Mouse (Mus musculus) heart, embryonic 11.5 days (tissue): ENCODE data around the gene Gm9789. TPM values are rescaled to one million over a fixed set of nuclear protein-coding genes. Genes with fewer than 3 reads are reported as not detected.
"Not testable (repeated sequence)": the region's sequence is repeated elsewhere in the genome, so short reads cannot be mapped to it uniquely, and the experiment has no call there.

Experiments
- ATAC-seq: fragments of 200-750 bp; cut with Nextera tagmentation; replicated peaks from 2 replicates; pipeline ENCODE4 v1.8.0; 2017; ENCODE audit warnings: moderate library complexity; ENCODE audit not compliant: insufficient number of reproducible peaks, low FRiP score, low TSS enrichment
- H3K27ac ChIP-seq: fragments of 300-500 bp; sonication (generic); 2 replicates; pipeline ENCODE4 v1.5.1; 2014; ENCODE audit warnings: mild to moderate bottlenecking, low read depth, low read length
- H3K27me3 ChIP-seq: fragments of 300-500 bp; sonication (generic); 2 replicates; pipeline ENCODE4 v1.6.1; 2014; ENCODE audit warnings: mild to moderate bottlenecking, low read length, mixed read lengths; ENCODE audit not compliant: control insufficient read depth, insufficient read depth
- H3K36me3 ChIP-seq: fragments of 300-500 bp; sonication (generic); 2 replicates; pipeline ENCODE4 v1.6.1; 2014; ENCODE audit warnings: mild to moderate bottlenecking, low read length, moderate library complexity, mixed read lengths; ENCODE audit not compliant: control insufficient read depth, insufficient read depth
- H3K4me1 ChIP-seq: fragments of 300-500 bp; sonication (generic); 2 replicates; pipeline ENCODE4 v1.6.1; 2014; ENCODE audit warnings: low read length; ENCODE audit not compliant: control insufficient read depth, insufficient read depth
- H3K4me2 ChIP-seq: fragments of 300-500 bp; sonication (generic); 2 replicates; pipeline ENCODE4 v1.6.1; 2014; ENCODE audit warnings: mild to moderate bottlenecking, moderate library complexity
- H3K4me3 ChIP-seq: fragments of 300-500 bp; sonication (generic); 2 replicates; pipeline ENCODE4 v1.5.1; 2014; ENCODE audit warnings: low read depth, low read length
- H3K9ac ChIP-seq: fragments of 300-500 bp; sonication (generic); 2 replicates; pipeline ENCODE4 v1.6.1; 2014; ENCODE audit warnings: mild to moderate bottlenecking, low read depth, low read length, moderate library complexity
- H3K9me3 ChIP-seq: fragments of 300-500 bp; sonication (generic); replicated peaks from 2 replicates; pipeline ENCODE4 v1.6.1; 2016; ENCODE audit warnings: low read length; ENCODE audit not compliant: control insufficient read depth
- WGBS: fragments of 180-500 bp; shearing (Covaris S2); extraction: QIAGEN DNeasy Blood & Tissue Kit; methylation state at CpG from one replicate; pipeline ENCODE4 v1.1.7; 2014; ENCODE audit not compliant: insufficient replicate concordance; 5-methylcytosine and 5-hydroxymethylcytosine counted together
- polyA plus RNA-seq: library from polyadenylated mRNA; unstranded; fragments of >200 nt; fragmentation: Nextera tagmentation; extraction: Ambion mirVana; gene quantifications from 2 replicates; pipeline ENCODE4 v1.2.1, GENCODE M21; 2014

Gm9789 gene
- polyA plus RNA-seq, result not detected in 2 replicates

DNA sequence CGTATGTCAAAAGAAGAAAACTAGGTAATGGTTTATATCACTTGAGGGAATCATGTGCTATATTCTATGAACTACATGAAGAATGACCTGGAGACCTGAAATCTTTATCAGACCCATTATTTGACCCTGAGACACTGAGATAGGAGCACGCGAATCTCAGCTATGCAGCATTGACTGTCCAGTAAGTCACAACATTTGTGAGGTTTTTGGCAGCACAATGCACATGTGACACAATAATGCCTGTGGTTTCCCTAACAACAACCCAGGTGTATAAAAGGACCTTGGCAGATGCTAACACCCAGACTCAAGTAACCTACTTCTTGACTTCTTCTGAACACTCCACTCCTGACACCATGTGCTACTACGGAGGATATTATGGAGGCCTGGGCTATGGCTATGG is at the start of gene Gm9789:
TSS of gene Gm9789 (plus strand) at position 301 of the 400 bp plus-strand sequence.
- no peak for ATAC-seq
- Histone ChIP-seq H3K36me3 (no peaks in the 10 kb centered on the region), H3K27ac (no peak within 1 kb of the TSS), H3K4me1 (no peaks in the 10 kb centered on the region), H3K4me3 (no peak within 1 kb of the TSS), H3K9me3 (peaks cover 3% of the 10 kb centered on the region; the same call in 1 of the 2 replicates), H3K4me2 (no peak within 1 kb of the TSS), H3K27me3 (no peaks in the 10 kb centered on the region), H3K9ac (no peak within 1 kb of the TSS)
- WGBS, result 69% methylated on average over 4 of the region's 4 CpGs

DNA sequence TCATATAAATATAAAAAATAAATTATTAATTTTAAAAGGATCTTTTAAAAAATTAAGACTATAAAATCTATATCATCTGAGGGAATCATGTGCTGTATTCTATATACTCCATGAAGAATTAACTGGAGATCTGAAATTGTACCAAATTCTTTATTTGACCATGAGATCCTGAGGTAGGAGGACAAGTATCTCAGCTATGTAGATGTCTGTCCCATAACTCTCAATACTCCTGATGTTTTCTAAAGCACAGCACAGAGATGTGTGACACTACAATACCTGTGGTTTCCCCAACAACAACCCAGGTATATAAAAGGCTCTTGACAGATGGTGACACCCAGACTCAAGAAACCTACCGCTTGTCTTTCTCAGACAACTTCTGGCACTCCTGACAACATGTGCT is 17.2 kb upstream of the Gm9789 start, which contains the start of gene Gm6358:
TSS of gene Gm6358 (plus strand) at position 301 of the 400 bp plus-strand sequence.
- no peaks in the 10 kb centered on the region for H3K4me1 ChIP-seq
- H3K9ac ChIP-seq, result no peak within 1 kb of the TSS
- no peak within 1 kb of the TSS for H3K4me2 ChIP-seq
- 92% methylated on average over 1 of the region's 1 CpGs for WGBS
- H3K36me3 ChIP-seq, result no peaks in the 10 kb centered on the region
- H3K4me3 ChIP-seq, result no peak within 1 kb of the TSS
- no peaks in the 10 kb centered on the region for H3K9me3 ChIP-seq
- no peak within 1 kb of the TSS for H3K27ac ChIP-seq
- no peak for ATAC-seq
- no peaks in the 10 kb centered on the region for H3K27me3 ChIP-seq

DNA sequence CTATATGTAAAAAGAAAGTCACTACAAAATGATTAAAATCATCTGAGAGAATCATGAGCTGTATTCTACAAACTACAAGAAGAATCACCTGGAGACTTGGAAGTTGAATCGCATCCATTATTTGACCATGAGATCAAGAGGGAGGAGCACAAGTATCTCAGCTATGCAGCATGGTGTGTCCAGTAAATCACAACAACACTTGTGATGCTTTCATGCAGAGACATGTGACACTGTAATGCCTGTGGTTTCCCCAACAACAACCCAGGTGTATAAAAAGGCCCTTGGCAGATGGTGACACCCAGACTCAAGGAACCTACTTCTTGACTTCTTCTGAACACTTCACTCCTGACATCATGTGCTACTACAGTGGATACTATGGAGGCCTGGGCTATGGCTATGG is 7.0 kb upstream of the Gm9789 start, which contains the start of gene Gm10061:
TSS of gene Gm10061 (plus strand) at position 301 of the 400 bp plus-strand sequence.
- peaks cover 3% of the 10 kb centered on the region; the same call in 1 of the 2 replicates for H3K9me3 ChIP-seq
- H3K9ac ChIP-seq, result no peak within 1 kb of the TSS
- 83% methylated on average over 1 of the region's 1 CpGs for WGBS
- no peaks in the 10 kb centered on the region for H3K4me1 ChIP-seq
- H3K36me3 ChIP-seq, result no peaks in the 10 kb centered on the region
- ATAC-seq, result no peak
- no peaks in the 10 kb centered on the region for H3K27me3 ChIP-seq
- no peak within 1 kb of the TSS for H3K4me3 ChIP-seq
- H3K4me2 ChIP-seq, result no peak within 1 kb of the TSS
- no peak within 1 kb of the TSS for H3K27ac ChIP-seq

DNA sequence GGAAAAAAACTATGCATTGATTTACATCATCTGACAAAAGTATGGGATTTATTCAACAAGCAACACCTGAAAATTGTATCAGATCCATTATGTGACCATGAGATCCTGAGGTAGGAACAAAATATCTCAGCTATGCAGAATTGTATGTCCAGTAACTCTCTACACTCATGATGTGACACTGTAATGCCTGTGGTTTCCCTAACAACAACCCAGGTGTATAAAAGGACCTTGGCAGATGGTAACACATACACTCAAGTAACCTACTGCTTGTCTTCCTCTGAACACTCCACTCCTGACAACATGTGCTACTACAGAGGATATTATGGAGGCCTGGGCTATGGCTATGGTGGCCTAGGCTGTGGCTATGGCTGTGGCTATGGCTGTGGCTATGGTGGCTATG is 11.4 kb downstream of the Gm9789 start, which contains the start of gene Gm7735:
TSS of gene Gm7735 (plus strand) at position 301 of the 400 bp plus-strand sequence.
- not testable (repeated sequence) for ATAC-seq, H3K4me1 ChIP-seq

DNA sequence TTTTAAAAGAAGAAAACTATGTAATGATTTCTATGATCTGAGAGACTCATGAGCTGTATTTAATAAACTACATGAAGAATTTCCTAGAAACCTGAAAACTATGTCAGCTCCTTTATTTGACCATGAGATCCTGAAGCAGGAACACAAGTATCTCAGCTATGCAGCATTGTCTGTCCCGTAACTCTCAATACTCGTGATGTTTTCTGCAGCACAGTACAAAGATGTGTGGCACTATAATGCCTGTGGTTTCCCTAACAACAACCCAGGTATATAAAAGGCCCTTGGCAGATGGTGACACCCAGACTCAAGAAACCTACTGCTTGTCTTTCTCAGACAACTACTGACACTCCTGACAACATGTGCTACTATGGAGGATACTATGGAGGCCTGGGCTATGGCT is 16.7 kb downstream of the Gm9789 start, which contains the start of gene 1110057P08Rik:
TSS of gene 1110057P08Rik (plus strand) at position 301 of the 400 bp plus-strand sequence.
- Histone ChIP-seq H3K9me3 (no peaks in the 10 kb centered on the region), H3K27ac (no peak within 1 kb of the TSS), H3K4me3 (no peak within 1 kb of the TSS), H3K4me2 (no peak within 1 kb of the TSS), H3K27me3 (no peaks in the 10 kb centered on the region), H3K9ac (no peak within 1 kb of the TSS), H3K4me1 (no peaks in the 10 kb centered on the region), H3K36me3 (no peaks in the 10 kb centered on the region)
- WGBS, result 79% methylated on average over 2 of the region's 2 CpGs
- ATAC-seq, result no peak

More for the DNA sequence above, 11.4 kb downstream of the Gm9789 start, which contains the start of gene Gm7735:
- H3K27ac ChIP-seq, H3K36me3 ChIP-seq, H3K27me3 ChIP-seq, H3K9ac ChIP-seq, H3K9me3 ChIP-seq, H3K4me3 ChIP-seq, H3K4me2 ChIP-seq: not testable (repeated sequence)

DNA sequence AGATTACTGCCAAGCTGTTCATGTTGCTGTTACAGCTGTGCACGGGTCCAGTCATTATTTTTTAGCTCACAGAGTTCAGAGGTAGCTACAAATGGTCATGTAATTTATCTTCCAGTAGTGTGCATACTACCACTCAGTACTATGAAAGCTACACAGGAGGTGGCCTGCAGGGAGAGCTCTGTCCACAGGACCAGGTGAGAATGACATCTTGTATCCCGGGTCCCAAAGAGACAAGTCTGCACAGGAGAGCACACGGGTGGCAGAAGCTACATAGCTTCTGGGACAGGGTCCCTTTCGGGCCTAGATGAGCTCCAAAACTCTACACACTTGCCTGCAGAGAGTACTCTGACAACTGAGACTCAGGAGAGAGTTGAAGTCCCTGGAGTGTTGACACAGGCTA is 30.9 kb downstream of the Gm9789 start:
- Histone ChIP-seq H3K4me1 (no peaks in the 10 kb centered on the region), H3K9me3 (no peaks in the 10 kb centered on the region), H3K36me3 (no peaks in the 10 kb centered on the region), H3K4me3 (no peak overlapping the region), H3K27ac (no peak overlapping the region), H3K9ac (no peak overlapping the region), H3K27me3 (no peaks in the 10 kb centered on the region), H3K4me2 (no peak overlapping the region)
- 75% methylated on average over 4 of the region's 4 CpGs for WGBS
- ATAC-seq, result no peak

DNA sequence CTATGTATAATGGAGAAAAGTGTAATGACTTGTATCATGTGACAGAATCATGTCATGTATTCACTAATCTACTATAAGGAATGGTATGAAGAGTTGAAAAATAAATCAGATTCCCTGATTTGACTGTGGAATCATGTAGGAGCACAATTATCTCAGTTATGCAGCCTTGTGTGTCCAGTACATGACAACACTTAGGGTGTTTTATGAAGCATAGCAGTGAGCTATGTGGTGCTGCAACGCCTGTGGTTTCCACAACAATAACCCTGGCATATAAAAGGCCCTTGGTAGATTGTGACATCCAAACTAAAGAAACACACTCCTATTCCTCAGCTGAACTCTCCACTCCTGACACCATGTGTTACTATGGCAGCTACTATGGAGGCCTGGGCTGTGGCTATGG is 47.8 kb downstream of the Gm9789 start, which contains the start of gene Krtap20-2:
TSS of gene Krtap20-2 (plus strand) at position 301 of the 400 bp plus-strand sequence.
- Histone ChIP-seq H3K9me3 (no peaks in the 10 kb centered on the region), H3K27me3 (no peaks in the 10 kb centered on the region), H3K4me3 (no peak within 1 kb of the TSS), H3K9ac (no peak within 1 kb of the TSS), H3K4me1 (no peaks in the 10 kb centered on the region), H3K4me2 (no peak within 1 kb of the TSS), H3K27ac (no peak within 1 kb of the TSS), H3K36me3 (no peaks in the 10 kb centered on the region)
- no peak for ATAC-seq
- WGBS, result 66% methylated on average over 1 of the region's 1 CpGs

Other genes starting within 250 kb of the Gm9789 start
- not detected in 2 replicates for gene Krtap19-9b, start 225.7 kb upstream of the Gm9789 start, polyA plus RNA-seq
- gene Krtap16-3, start 195.1 kb upstream of the Gm9789 start, polyA plus RNA-seq, result not detected in 2 replicates
- gene Krtap22-2, start 147.2 kb upstream of the Gm9789 start, polyA plus RNA-seq, result not detected in 2 replicates
- not detected in 2 replicates for gene Gm10229, start 142.7 kb upstream of the Gm9789 start, polyA plus RNA-seq
- not detected in 2 replicates for gene Krtap6-1, start 126.3 kb upstream of the Gm9789 start, polyA plus RNA-seq
- gene Gm10228, start 116.5 kb upstream of the Gm9789 start, polyA plus RNA-seq, result not detected in 2 replicates
- gene Krtap6-5, start 110.1 kb upstream of the Gm9789 start, polyA plus RNA-seq, result not detected in 2 replicates
- gene 1110025L11Rik, start 94.0 kb upstream of the Gm9789 start, polyA plus RNA-seq, result not detected in 2 replicates
- not detected in 2 replicates for gene Krtap6-3, start 73.9 kb upstream of the Gm9789 start, polyA plus RNA-seq
- gene Gm6358, start 17.1 kb upstream of the Gm9789 start, polyA plus RNA-seq, result not detected in 2 replicates
- gene Gm10061, start 6.9 kb upstream of the Gm9789 start, polyA plus RNA-seq, result not detected in 2 replicates
- not detected in 2 replicates for gene Gm7735, start 11.5 kb downstream of the Gm9789 start, polyA plus RNA-seq
- not detected in 2 replicates for gene 1110057P08Rik, start 16.8 kb downstream of the Gm9789 start, polyA plus RNA-seq
- gene Krtap20-2, start 47.9 kb downstream of the Gm9789 start, polyA plus RNA-seq, result not detected in 2 replicates
- gene Krtap21-1, start 245.9 kb downstream of the Gm9789 start, polyA plus RNA-seq, result not detected in 2 replicates